Mouse (Mus musculus) midbrain, postnatal 0 days (tissue): ENCODE results near the gene Irs4. TPM values are rescaled to one million over a fixed set of nuclear protein-coding genes. Genes with fewer than 3 reads are reported as not detected.
A peak's percentile ranks its signal among the peaks of the same experiment; 100 is the strongest.

Source experiments
- ATAC-seq: fragments of 200-750 bp; cut with Nextera tagmentation; 2 replicates; pipeline ENCODE4 v1.8.0; 2017; ENCODE audit warnings: moderate number of reproducible peaks, mild to moderate bottlenecking, moderate TSS enrichment, moderate library complexity; ENCODE audit not compliant: low FRiP score
- DNase-seq: peaks from one replicate; pipeline ENCODE4 v3.0.0-alpha.2; 2015; ENCODE audit warnings: low spot score
- H3K27ac ChIP-seq: fragments of 300-500 bp; sonication (generic); 2 replicates; pipeline ENCODE4 v1.5.1; 2014; ENCODE audit warnings: low read depth, mild to moderate bottlenecking, low read length, mixed read lengths
- H3K27me3 ChIP-seq: fragments of 300-500 bp; sonication (generic); 2 replicates; pipeline ENCODE4 v1.6.1; 2014; ENCODE audit warnings: low read length, control low read depth, mixed read lengths; ENCODE audit not compliant: insufficient read depth
- H3K36me3 ChIP-seq: fragments of 300-500 bp; sonication (generic); 2 replicates; pipeline ENCODE4 v1.6.1; 2014; ENCODE audit warnings: low read length, control low read depth, mixed read lengths; ENCODE audit not compliant: insufficient read depth
- H3K4me1 ChIP-seq: fragments of 300-500 bp; sonication (generic); 2 replicates; pipeline ENCODE4 v1.6.1; 2014; ENCODE audit warnings: mild to moderate bottlenecking, control low read depth, antibody characterized with exemption, low read length, mixed read lengths; ENCODE audit not compliant: insufficient read depth
- H3K4me2 ChIP-seq: fragments of 300-500 bp; sonication (generic); 2 replicates; pipeline ENCODE4 v1.6.1; 2014; ENCODE audit warnings: low read depth, mild to moderate bottlenecking, low read length, mixed read lengths; ENCODE audit not compliant: poor library complexity, severe bottlenecking
- H3K4me3 ChIP-seq: fragments of 300-500 bp; sonication (generic); 2 replicates; pipeline ENCODE4 v1.5.1; 2014; ENCODE audit warnings: low read depth, mild to moderate bottlenecking, low read length, moderate library complexity
- H3K9ac ChIP-seq: fragments of 300-500 bp; sonication (generic); replicated peaks from 2 replicates; pipeline ENCODE4 v1.6.1; 2014; ENCODE audit warnings: mild to moderate bottlenecking, low read length, moderate library complexity, mixed read lengths; ENCODE audit not compliant: poor library complexity, severe bottlenecking
- H3K9me3 ChIP-seq: fragments of 300-500 bp; sonication (generic); 2 replicates; pipeline ENCODE4 v1.6.1; 2016; ENCODE audit warnings: low read length, control low read depth
- CTCF ChIP-seq: IDR thresholded peaks from 2 replicates; pipeline ENCODE4 v1.5.1; 2016; ENCODE audit warnings: antibody characterized with exemption, mild to moderate bottlenecking
- WGBS: fragments of 180-500 bp; shearing (Covaris S2); extraction: QIAGEN DNeasy Blood & Tissue Kit; methylation state at CpG from one replicate; pipeline ENCODE4 v1.1.7; 2014; 5-methylcytosine and 5-hydroxymethylcytosine counted together
- polyA plus RNA-seq: library from polyadenylated mRNA; unstranded; fragments of >200 nt; fragmentation: Nextera tagmentation; extraction: Ambion mirVana; gene quantifications from 2 replicates; pipeline ENCODE4 v1.2.1, GENCODE M21; 2015
- total RNA-seq: library from RNA; depleted of rRNA; stranded (reverse); fragments of >200 nt; gene quantifications from 2 replicates; pipeline ENCODE4 v1.2.3, GENCODE M21; 2014; rRNA removed

The Irs4 gene
- total and polyA plus RNA-seq, 2 experiments from 2014 or later, result 6.3 to 9.2 TPM

GRCm38 (mm10) chrX:141721725-141722124 is 3.3 kb downstream of the Irs4 start:
- DNase-seq, result peak; percentile 2
- no peak overlapping the region for H3K9ac ChIP-seq
- H3K9me3 ChIP-seq, result no peaks in the 10 kb centered on the region
- no peak overlapping the region for H3K27ac ChIP-seq
- H3K4me3 ChIP-seq, result peak overlapping the region; percentile 35
- ATAC-seq, result no peak
- no peaks in the 10 kb centered on the region for H3K36me3 ChIP-seq
- H3K4me1 ChIP-seq, result no peaks in the 10 kb centered on the region
- WGBS, result 14% methylated on average over 33 of the region's 33 CpGs
- no peak for TF ChIP-seq CTCF
- peaks cover 32% of the 10 kb centered on the region for H3K27me3 ChIP-seq
- peak overlapping the region; percentile 58 for H3K4me2 ChIP-seq

Other genes starting within 250 kb of the Irs4 start
- 24.8 and 30.6 TPM in 2 replicates for gene Col4a5, start 249.9 kb downstream of the Irs4 start, total RNA-seq
- 5.4 and 6.2 TPM in 2 replicates for gene Col4a5, start 249.9 kb downstream of the Irs4 start, polyA plus RNA-seq
- gene Gm15294, start 150.0 kb upstream of the Irs4 start, total RNA-seq, result not detected in 2 replicates
- gene Gm15294, start 150.0 kb upstream of the Irs4 start, polyA plus RNA-seq, result not detected in 2 replicates